Mouse (Mus musculus) stomach, postnatal 0 days (tissue): ENCODE measurements around the gene Pheta2.

Experiments used
- CTCF ChIP-seq: IDR thresholded peaks from 2 replicates; pipeline ENCODE4 v1.5.1; 2016; ENCODE audit warnings: antibody characterized with exemption, low read depth, mild to moderate bottlenecking, moderate library complexity
- EP300 ChIP-seq: optimal IDR thresholded peaks from 2 replicates; pipeline ENCODE3; 2016; ENCODE audit warnings: antibody characterized with exemption

DNA sequence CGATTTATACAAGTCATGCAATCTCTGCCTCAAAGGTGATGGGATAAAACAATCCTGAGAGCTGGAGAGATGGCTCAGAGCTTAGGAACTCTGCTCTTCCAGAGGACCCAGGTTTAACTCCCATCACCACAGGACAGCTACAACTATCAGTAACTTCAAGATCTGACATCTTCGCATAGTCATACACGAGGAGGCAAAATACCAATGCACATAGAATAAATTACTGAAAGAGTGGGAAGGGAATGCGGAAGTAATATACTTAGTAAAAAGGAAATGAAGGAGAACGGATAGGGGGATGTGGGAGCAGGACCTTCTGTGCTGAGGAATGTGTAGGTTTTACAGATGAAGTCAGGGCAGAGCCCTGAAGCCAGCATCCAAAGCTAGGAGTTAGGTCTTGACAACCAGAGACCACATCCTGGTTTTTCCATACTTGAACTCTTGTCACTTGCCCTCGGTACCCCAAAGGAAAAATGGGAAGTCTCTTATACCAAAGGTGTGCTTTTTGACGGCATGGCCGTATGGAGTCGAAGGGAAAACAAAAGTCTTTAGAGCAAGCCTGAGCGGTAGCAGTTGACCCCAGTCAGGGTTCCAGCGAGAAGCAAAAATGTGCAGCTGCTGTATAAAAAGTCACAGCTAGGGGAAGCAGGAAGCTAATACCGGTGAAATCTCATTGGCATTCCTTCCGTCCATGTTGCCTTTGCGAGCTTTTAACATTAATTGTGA, 8.0 kb downstream of the Pheta2 start:
- peak; percentile 49 for TF ChIP-seq CTCF
- TF ChIP-seq EP300: no peak
